Mouse (Mus musculus): ENCODE measurements around the gene Cyp2j9. TPM values are rescaled to one million over a fixed set of nuclear protein-coding genes. Genes with fewer than 3 reads are reported as not detected.

The Cyp2j9 gene
- polyA plus RNA-seq, 1 experiment from 2014 or later, result 3.3 TPM

- H3K9me3 ChIP-seq, result no peaks in the 10 kb centered on the region
- 82% methylated on average over 3 of the region's 3 CpGs for WGBS
- no peak overlapping the region for H3K4me3 ChIP-seq (replicated peaks)
- no peak overlapping the region for H3K9ac ChIP-seq
- no peak overlapping the region for H3K27ac ChIP-seq
- H3K36me3 ChIP-seq, result no peaks in the 10 kb centered on the region
- no peak for ATAC-seq
- no peaks in the 10 kb centered on the region; the same call in 1 of the 2 replicates for H3K4me1 ChIP-seq (replicated peaks)
- H3K4me2 ChIP-seq (replicated peaks), result peak overlapping the region; percentile 36; the same call in 1 of the 2 replicates
- H3K27me3 ChIP-seq (replicated peaks), result no peaks in the 10 kb centered on the region
Measured at GRCm38 (mm10) chr4:96551619-96552018, 39.8 kb downstream of the Cyp2j9 start.

GRCm38 (mm10) chr4:96545976-96546375 is 45.4 kb downstream of the Cyp2j9 start:
- no peak overlapping the region for H3K4me3 ChIP-seq (replicated peaks)
- no peak overlapping the region for H3K27ac ChIP-seq
- 62% methylated on average over 1 of the region's 1 CpGs for WGBS
- no peaks in the 10 kb centered on the region for H3K9me3 ChIP-seq
- no peaks in the 10 kb centered on the region for H3K27me3 ChIP-seq (replicated peaks)
- H3K9ac ChIP-seq, result no peak overlapping the region
- H3K36me3 ChIP-seq, result no peaks in the 10 kb centered on the region
- no peak overlapping the region for H3K4me2 ChIP-seq (replicated peaks)
- ATAC-seq, result no peak
- no peaks in the 10 kb centered on the region for H3K4me1 ChIP-seq (replicated peaks)

- Histone ChIP-seq H3K9me3 (no peaks in the 10 kb centered on the region), H3K9ac (no peak overlapping the region), H3K36me3 (no peaks in the 10 kb centered on the region), H3K27me3 (replicated peaks) (no peaks in the 10 kb centered on the region), H3K4me2 (replicated peaks) (no peak overlapping the region), H3K4me1 (replicated peaks) (no peaks in the 10 kb centered on the region), H3K27ac (no peak overlapping the region), H3K4me3 (replicated peaks) (no peak overlapping the region)
- 26% methylated on average over 1 of the region's 1 CpGs for WGBS
- no peak; the same call in 1 of the 2 replicates for ATAC-seq
Measured at GRCm38 (mm10) chr4:96525772-96526171, 65.6 kb downstream of the Cyp2j9 start.

- Histone ChIP-seq H3K4me3 (replicated peaks) (no peak overlapping the region), H3K27me3 (replicated peaks) (no peaks in the 10 kb centered on the region), H3K27ac (no peak overlapping the region), H3K9ac (no peak overlapping the region), H3K36me3 (no peaks in the 10 kb centered on the region), H3K4me2 (replicated peaks) (no peak overlapping the region), H3K9me3 (no peaks in the 10 kb centered on the region), H3K4me1 (replicated peaks) (no peaks in the 10 kb centered on the region)
- 82% methylated on average over 2 of the region's 2 CpGs for WGBS
- no peak for ATAC-seq
Measured at GRCm38 (mm10) chr4:96522256-96522655, 69.1 kb downstream of the Cyp2j9 start.

Other genes starting within 250 kb of the Cyp2j9 start
- not detected in 2 replicates for gene Cyp2j11, start 242.9 kb downstream of the Cyp2j9 start, polyA plus RNA-seq (2015; fragmentation: Nextera tagmentation; extraction: Ambion mirVana)
- gene Cyp2j8, start 84.2 kb downstream of the Cyp2j9 start, polyA plus RNA-seq (2015; fragmentation: Nextera tagmentation; extraction: Ambion mirVana), result not detected in 2 replicates
- gene Cyp2j6, start 37.9 kb downstream of the Cyp2j9 start, polyA plus RNA-seq (2015; fragmentation: Nextera tagmentation; extraction: Ambion mirVana), result 28.3 and 29.1 TPM in 2 replicates
- 0.11 and 0.14 TPM in 2 replicates for gene Cyp2j5, start 72.6 kb upstream of the Cyp2j9 start, polyA plus RNA-seq (2015; fragmentation: Nextera tagmentation; extraction: Ambion mirVana)
- not detected in 2 replicates for gene Gm12695, start 193.6 kb upstream of the Cyp2j9 start, polyA plus RNA-seq (2015; fragmentation: Nextera tagmentation; extraction: Ambion mirVana)